Mouse (Mus musculus) MEL (cell line): ENCODE results near the gene Lrrc49. TPM values are rescaled to one million over a fixed set of nuclear protein-coding genes. Genes with fewer than 3 reads are reported as not detected.

Experiments
- DNase-seq: peaks from one replicate; pipeline ENCODE4 v3.0.0; 2011; ENCODE audit warnings: low read depth, low spot score
- H3K27ac ChIP-seq: 2 replicates; pipeline ENCODE4 v1.5.1; 2012; ENCODE audit warnings: low read depth, mild to moderate bottlenecking, control low read depth, low read length, moderate library complexity; ENCODE audit not compliant: control insufficient read depth
- H3K27me3 ChIP-seq, 2 experiments: fragments of 150-350 bp in 1 of 2; sonication (generic) in 1 of 2; 2 replicates each; pipeline ENCODE4 v1.6.1; 2012; ENCODE audit warnings: low read length in 2 of 2, mild to moderate bottlenecking in 2 of 2, improper control_type of control experiment in 1 of 2, moderate library complexity in 1 of 2; ENCODE audit not compliant: insufficient read depth in 2 of 2, control insufficient read depth in 1 of 2
- H3K36me3 ChIP-seq, 2 experiments: 2 replicates each; pipeline ENCODE4 v1.6.1; 2012 to 2014; ENCODE audit warnings: low read length in 2 of 2, improper control_type of control experiment in 1 of 2, inconsistent platforms in 1 of 2, mild to moderate bottlenecking in 1 of 2; ENCODE audit not compliant: insufficient read depth in 2 of 2, control insufficient read depth in 1 of 2
- H3K4me1 ChIP-seq, 2 experiments: fragments of 150-350 bp in 1 of 2; sonication (generic) in 1 of 2; 2 replicates each; pipeline ENCODE4 v1.6.1; 2012; ENCODE audit warnings: low read length in 2 of 2, improper control_type of control experiment in 1 of 2, mild to moderate bottlenecking in 1 of 2; ENCODE audit not compliant: insufficient read depth in 2 of 2, control insufficient read depth in 1 of 2
- H3K4me3 ChIP-seq, 2 experiments: fragments of 150-350 bp in 1 of 2; sonication (generic) in 1 of 2; 2 replicates each; pipeline ENCODE4 v1.5.1; 2012; ENCODE audit warnings: low read depth in 2 of 2, low read length in 2 of 2, mild to moderate bottlenecking in 2 of 2, moderate library complexity in 2 of 2, control low read depth in 1 of 2, improper control_type of control experiment in 1 of 2; ENCODE audit not compliant: control insufficient read depth in 1 of 2, insufficient read depth in 1 of 2
- H3K79me2 ChIP-seq: 2 replicates; pipeline ENCODE4 v1.6.1; 2012; ENCODE audit warnings: mild to moderate bottlenecking, low read length, moderate library complexity; ENCODE audit not compliant: control insufficient read depth, poor library complexity, insufficient read depth
- H3K9ac ChIP-seq: 2 replicates; pipeline ENCODE4 v1.6.1; 2012; ENCODE audit warnings: low read depth, mild to moderate bottlenecking, control low read depth, low read length, moderate library complexity; ENCODE audit not compliant: control insufficient read depth, poor library complexity, severe bottlenecking
- H3K9me3 ChIP-seq: fragments of 150-350 bp; sonication (generic); replicated peaks from 2 replicates; pipeline ENCODE4 v1.6.1; 2012; ENCODE audit warnings: mild to moderate bottlenecking, low read length, improper control_type of control experiment, moderate library complexity; ENCODE audit not compliant: insufficient read depth
- BHLHE40 ChIP-seq: IDR thresholded peaks from 2 replicates; pipeline ENCODE4 v1.6.1; 2012; ENCODE audit warnings: low read depth, mild to moderate bottlenecking, inconsistent platforms, low read length, improper control_type of control experiment, borderline replicate concordance
- CHD1 ChIP-seq: IDR thresholded peaks from 2 replicates; pipeline ENCODE4 v1.6.1; 2012; ENCODE audit warnings: low read depth, mild to moderate bottlenecking, inconsistent platforms, low read length, improper control_type of control experiment
- CHD2 ChIP-seq: IDR thresholded peaks from 2 replicates; pipeline ENCODE4 v1.6.1; 2011; ENCODE audit warnings: low read length, improper control_type of control experiment
- CTCF ChIP-seq, 3 experiments: IDR thresholded peaks in 2 of 3; conservative IDR thresholded peaks in 1 of 3; 2 replicates each; pipeline ENCODE4 v1.5.1; 2011 to 2012; ENCODE audit warnings: low read length in 3 of 3, low read depth in 2 of 3, mild to moderate bottlenecking in 2 of 3, improper control_type of control experiment in 1 of 3, inconsistent platforms in 1 of 3, mixed read lengths in 1 of 3, moderate library complexity in 1 of 3; ENCODE audit not compliant: control insufficient read depth in 1 of 3, insufficient read depth in 1 of 3, poor library complexity in 1 of 3, severe bottlenecking in 1 of 3
- E2F4 ChIP-seq: IDR thresholded peaks from 2 replicates; pipeline ENCODE4 v1.6.1; 2011; ENCODE audit warnings: low read depth, low read length, improper control_type of control experiment, borderline replicate concordance
- ELF1 ChIP-seq: IDR thresholded peaks from 2 replicates; pipeline ENCODE4 v1.6.1; 2014; ENCODE audit warnings: low read depth, mild to moderate bottlenecking, inconsistent platforms, low read length, improper control_type of control experiment, moderate library complexity
- EP300 ChIP-seq, 2 experiments: IDR thresholded peaks; 2 replicates each; pipeline ENCODE4 v1.6.1; 2011; ENCODE audit warnings: improper control_type of control experiment in 2 of 2, low read length in 2 of 2, low read depth in 1 of 2, mild to moderate bottlenecking in 1 of 2
- ETS1 ChIP-seq: IDR thresholded peaks from 2 replicates; pipeline ENCODE4 v1.6.1; 2012; ENCODE audit warnings: low read depth, mild to moderate bottlenecking, inconsistent platforms, low read length, improper control_type of control experiment, moderate library complexity
- GABPA ChIP-seq: IDR thresholded peaks from 2 replicates; pipeline ENCODE4 v1.6.1; 2012; ENCODE audit warnings: low read depth, mild to moderate bottlenecking, inconsistent platforms, low read length, improper control_type of control experiment, moderate library complexity
- GATA1 ChIP-seq: IDR thresholded peaks from 2 replicates; pipeline ENCODE4 v1.6.1; 2011; ENCODE audit warnings: low read depth, low read length, improper control_type of control experiment
- HCFC1 ChIP-seq: IDR thresholded peaks from 2 replicates; pipeline ENCODE4 v1.6.1; 2012; ENCODE audit warnings: low read depth, mild to moderate bottlenecking, inconsistent platforms, low read length, improper control_type of control experiment, moderate library complexity
- JUND ChIP-seq: IDR thresholded peaks from 2 replicates; pipeline ENCODE4 v1.6.1; 2011; ENCODE audit warnings: low read depth, mild to moderate bottlenecking, improper control_type of control experiment, low read length
- KAT2A ChIP-seq: conservative IDR thresholded peaks from 2 replicates; pipeline ENCODE4 v1.6.1; 2012; ENCODE audit warnings: low read depth, low read length, improper control_type of control experiment, inconsistent platforms
- MAFK ChIP-seq: IDR thresholded peaks from 2 replicates; pipeline ENCODE4 v1.6.1; 2011; ENCODE audit warnings: low read depth, mild to moderate bottlenecking, low read length, improper control_type of control experiment, borderline replicate concordance
- MAX ChIP-seq: IDR thresholded peaks from 2 replicates; pipeline ENCODE4 v1.6.1; 2011; ENCODE audit warnings: low read length, improper control_type of control experiment
- MAZ ChIP-seq: IDR thresholded peaks from 2 replicates; pipeline ENCODE4 v1.6.1; 2012; ENCODE audit warnings: low read depth, mild to moderate bottlenecking, inconsistent platforms, low read length, improper control_type of control experiment
- MEF2A ChIP-seq: IDR thresholded peaks from 2 replicates; pipeline ENCODE4 v1.6.1; 2014; ENCODE audit warnings: low read depth, mild to moderate bottlenecking, inconsistent platforms, low read length, improper control_type of control experiment; ENCODE audit not compliant: poor library complexity, insufficient replicate concordance, severe bottlenecking; ENCODE audit errors: extremely low read depth
- MYB ChIP-seq: IDR thresholded peaks from 2 replicates; pipeline ENCODE4 v1.6.1; 2011; ENCODE audit warnings: mild to moderate bottlenecking, low read depth, low read length, improper control_type of control experiment
- MYC ChIP-seq: IDR thresholded peaks from 2 replicates; pipeline ENCODE4 v1.6.1; 2011; ENCODE audit warnings: low read depth, mild to moderate bottlenecking, low read length, improper control_type of control experiment, moderate library complexity
- NELFE ChIP-seq: IDR thresholded peaks from 2 replicates; pipeline ENCODE4 v1.6.1; 2011; ENCODE audit warnings: low read depth, low read length, improper control_type of control experiment
- NRF1 ChIP-seq: IDR thresholded peaks from 2 replicates; pipeline ENCODE4 v1.6.1; 2014; ENCODE audit warnings: low read depth, mild to moderate bottlenecking, inconsistent platforms, low read length, improper control_type of control experiment, moderate library complexity; ENCODE audit not compliant: poor library complexity, insufficient read depth, severe bottlenecking
- POLR2A ChIP-seq, 2 experiments: IDR thresholded peaks; 2 replicates each; pipeline ENCODE4 v1.6.1; 2011 to 2012; ENCODE audit warnings: low read length in 2 of 2, mild to moderate bottlenecking in 2 of 2, control low read depth in 1 of 2, improper control_type of control experiment in 1 of 2, low read depth in 1 of 2, moderate library complexity in 1 of 2; ENCODE audit not compliant: control insufficient read depth in 1 of 2, insufficient read depth in 1 of 2, poor library complexity in 1 of 2
- POLR2AphosphoS2 ChIP-seq: IDR thresholded peaks from 2 replicates; pipeline ENCODE4 v1.6.1; 2011; ENCODE audit warnings: low read length, improper control_type of control experiment
- RAD21 ChIP-seq: IDR thresholded peaks from 2 replicates; pipeline ENCODE4 v1.6.1; 2011; ENCODE audit warnings: mild to moderate bottlenecking, low read depth, low read length, improper control_type of control experiment
- RCOR1 ChIP-seq: IDR thresholded peaks from 2 replicates; pipeline ENCODE4 v1.6.1; 2012; ENCODE audit warnings: low read depth, mild to moderate bottlenecking, inconsistent platforms, low read length, improper control_type of control experiment
- SIN3A ChIP-seq: IDR thresholded peaks from 2 replicates; pipeline ENCODE4 v1.6.1; 2012; ENCODE audit warnings: low read length, improper control_type of control experiment, inconsistent platforms
- SMC3 ChIP-seq: IDR thresholded peaks from 2 replicates; pipeline ENCODE4 v1.6.1; 2011; ENCODE audit warnings: low read depth, low read length, improper control_type of control experiment
- TAL1 ChIP-seq: IDR thresholded peaks from 2 replicates; pipeline ENCODE4 v1.6.1; 2012; ENCODE audit warnings: mild to moderate bottlenecking, inconsistent platforms, low read length, moderate library complexity, mixed read lengths
- TBP ChIP-seq: IDR thresholded peaks from 2 replicates; pipeline ENCODE4 v1.8.0; 2011; ENCODE audit warnings: low read depth, low read length, improper control_type of control experiment
- TCF12 ChIP-seq: IDR thresholded peaks from 2 replicates; pipeline ENCODE4 v1.6.1; 2014; ENCODE audit warnings: low read depth, mild to moderate bottlenecking, inconsistent platforms, low read length, improper control_type of control experiment, moderate library complexity
- UBTF ChIP-seq: IDR thresholded peaks from 2 replicates; pipeline ENCODE4 v1.6.1; 2012; ENCODE audit warnings: low read depth, mild to moderate bottlenecking, inconsistent platforms, low read length, improper control_type of control experiment, moderate library complexity, borderline replicate concordance; ENCODE audit not compliant: insufficient read depth
- USF1 ChIP-seq: IDR thresholded peaks from 2 replicates; pipeline ENCODE4 v1.6.1; 2014; ENCODE audit warnings: low read depth, mild to moderate bottlenecking, inconsistent platforms, low read length, improper control_type of control experiment, moderate library complexity
- USF2 ChIP-seq, 2 experiments: IDR thresholded peaks; 2 replicates each; pipeline ENCODE4 v1.6.1; 2011 to 2012; ENCODE audit warnings: improper control_type of control experiment in 2 of 2, low read length in 2 of 2, borderline replicate concordance in 1 of 2, inconsistent platforms in 1 of 2, low read depth in 1 of 2, mild to moderate bottlenecking in 1 of 2; ENCODE audit not compliant: insufficient read depth in 1 of 2
- ZC3H11A ChIP-seq: IDR thresholded peaks from 2 replicates; pipeline ENCODE4 v1.6.1; 2012; ENCODE audit warnings: low read depth, mild to moderate bottlenecking, inconsistent platforms, low read length, improper control_type of control experiment
- ZKSCAN1 ChIP-seq: IDR thresholded peaks from 2 replicates; pipeline ENCODE4 v1.6.1; 2012; ENCODE audit warnings: low read depth, mild to moderate bottlenecking, inconsistent platforms, low read length, improper control_type of control experiment, moderate library complexity
- ZMIZ1 ChIP-seq: IDR thresholded peaks from 2 replicates; pipeline ENCODE4 v1.6.1; 2012; ENCODE audit warnings: low read depth, mild to moderate bottlenecking, inconsistent platforms, low read length, improper control_type of control experiment, moderate library complexity
- ZNF384 ChIP-seq: IDR thresholded peaks from 2 replicates; pipeline ENCODE4 v1.6.1; 2012; ENCODE audit warnings: low read depth, mild to moderate bottlenecking, inconsistent platforms, low read length, improper control_type of control experiment
- polyA plus RNA-seq, 2 experiments: library from polyadenylated mRNA; stranded (reverse) in 1 of 2; unstranded in 1 of 2; fragments of >175 nt in 1 of 2; fragments of >200 nt in 1 of 2; gene quantifications; 2 replicates each; pipeline versions ENCODE4 v1.2.1 to v1.2.4; 2012; ENCODE audit warnings: low replicate concordance in 2 of 2, low read depth in 1 of 2; ENCODE audit not compliant: insufficient read length in 2 of 2, insufficient read depth in 1 of 2, missing spikeins in 1 of 2
- total RNA-seq: library from RNA; depleted of rRNA; stranded (reverse); fragments of 300-350 nt; gene quantifications from 2 replicates; pipeline ENCODE4 v1.2.3, GENCODE M21; 2012; rRNA removed

Gene Lrrc49
- 2.7 and 3.3 TPM in 2 replicates for total RNA-seq
- polyA plus RNA-seq, result 1 to 10 TPM in 1 of 2 experiments, not detected in 1; 5.5 TPM

- Histone ChIP-seq H3K4me1 (no peaks in the 10 kb centered on the region; a peak in 1 of 4 replicates), H3K27me3 (peaks cover 0 to 2% of the 10 kb centered on the region in 2 experiments; a peak in 1 of 4 replicates), H3K4me3 (peak within 1 kb of the TSS; percentile 61), H3K79me2 (no peaks in the 10 kb centered on the region), H3K9me3 (no peaks in the 10 kb centered on the region), H3K9ac (peak within 1 kb of the TSS; percentile 76), H3K27ac (peak within 1 kb of the TSS; percentile 32), H3K36me3 (no peaks in the 10 kb centered on the region)
- peak; percentile 93 for DNase-seq
- TF ChIP-seq EP300 (IDR thresholded peaks at IDR 0.05; ENCODE audit: low read depth in 1 of 2, low read length in 2 of 2) (peak in 1 of 2 experiments; percentile 35; a peak in 1 of 4 replicates), ELF1 (peak; percentile 84), E2F4 (peak; percentile 77; the same call in 1 of the 2 replicates), SMC3 (no peak), CHD2 (no peak), GATA1 (0 out of 2 replicates have a peak, but pooled peaks have one; percentile 15), POLR2A (IDR thresholded peaks at IDR 0.05; ENCODE audit: control insufficient read depth in 1 of 2, insufficient read depth in 1 of 2, low read depth in 1 of 2, low read length in 2 of 2, poor library complexity in 1 of 2) (peak in 1 of 2 experiments; percentile 57; a peak in 1 of 4 replicates), MAFK (no peak), USF1 (no peak), RCOR1 (peak; percentile 38; the same call in 1 of the 2 replicates), KAT2A (no peak; the same call in 1 of the 2 replicates), USF2 (IDR thresholded peaks at IDR 0.05; ENCODE audit: borderline replicate concordance in 1 of 2, insufficient read depth in 1 of 2, low read depth in 1 of 2, low read length in 2 of 2) (no peak), CTCF (IDR thresholded peaks at IDR 0.05 in 2 of 3, conservative IDR thresholded peaks at IDR 0.05 in 1 of 3; ENCODE audit: control insufficient read depth in 1 of 3, insufficient read depth in 1 of 3, low read depth in 2 of 3, low read length in 3 of 3, poor library complexity in 1 of 3, severe bottlenecking in 1 of 3) (no peak), ZMIZ1 (no peak), TCF12 (peak; percentile 20; the same call in 1 of the 2 replicates), MAZ (0 out of 2 replicates have a peak, but pooled peaks have one; percentile 24), SIN3A (peak; percentile 77), MAX (no peak), ZKSCAN1 (no peak), TAL1 (no peak), MYB (no peak), ZC3H11A (no peak), BHLHE40 (no peak), MYC (no peak), GABPA (no peak), UBTF (no peak), TBP (no peak), MEF2A (no peak), HCFC1 (peak; percentile 85), POLR2AphosphoS2 (no peak), ZNF384 (peak; percentile 90), ETS1 (peak; percentile 33; the same call in 1 of the 2 replicates), CHD1 (no peak), NRF1 (no peak), RAD21 (no peak), NELFE (peak; percentile 44; the same call in 1 of the 2 replicates), JUND (no peak)
Observed at GRCm38 (mm10) chr9:60687891-60688324, at the start of gene Lrrc49. Lrrc49 (minus strand) TSS chr9:60688158.
